Mouse (Mus musculus) myocyte (in vitro differentiated cells): ENCODE measurements at regions not wholly inside any gene's neighbourhood (a gene's known extent, or its start where the extent isn't known, plus 50 kb on each side); places are given as distances from the start of the nearest gene placed in this dataset.

ENCODE experiments used
- CEBPB ChIP-seq: IDR thresholded peaks from 2 replicates; pipeline ENCODE4 v1.6.1; 2011; ENCODE audit warnings: mild to moderate bottlenecking, moderate library complexity; ENCODE audit not compliant: poor library complexity, insufficient read depth, severe bottlenecking
- E2F4 ChIP-seq: IDR thresholded peaks from one replicate; pipeline ENCODE4 v1.6.1; 2011; ENCODE audit warnings: mild to moderate bottlenecking, control low read depth, moderate library complexity; ENCODE audit not compliant: insufficient read depth
- MAX ChIP-seq: IDR thresholded peaks from one replicate; pipeline ENCODE4 v1.6.1; 2011; ENCODE audit warnings: low read depth, mild to moderate bottlenecking, control low read depth
- MYOD1 ChIP-seq, 3 experiments: IDR thresholded peaks; one replicate each; pipeline ENCODE4 v1.6.1; 2011; ENCODE audit warnings: control low read depth in 2 of 3, low read depth in 2 of 3, mild to moderate bottlenecking in 2 of 3, moderate library complexity in 1 of 3; ENCODE audit not compliant: insufficient read length in 2 of 3, control insufficient read depth in 1 of 3
- MYOG ChIP-seq, 3 experiments: IDR thresholded peaks; one replicate each; pipeline ENCODE4 v1.6.1; 2011; ENCODE audit warnings: control low read depth in 2 of 3, low read depth in 2 of 3, mild to moderate bottlenecking in 2 of 3; ENCODE audit not compliant: insufficient read length in 2 of 3, control insufficient read depth in 1 of 3, insufficient read depth in 1 of 3
- POLR2A ChIP-seq: IDR thresholded peaks from one replicate; pipeline ENCODE4 v1.6.1; 2011; ENCODE audit warnings: low read depth, mild to moderate bottlenecking, control low read depth, moderate library complexity; ENCODE audit not compliant: insufficient read length
- REST ChIP-seq: IDR thresholded peaks from one replicate; pipeline ENCODE4 v1.6.1; 2011; ENCODE audit warnings: mild to moderate bottlenecking, control low read depth, moderate library complexity; ENCODE audit not compliant: insufficient read depth, insufficient read length
- TCF12 ChIP-seq: IDR thresholded peaks from one replicate; pipeline ENCODE4 v1.6.1; 2011; ENCODE audit warnings: mild to moderate bottlenecking, control low read depth; ENCODE audit not compliant: poor library complexity, insufficient read depth, severe bottlenecking
- USF1 ChIP-seq: IDR thresholded peaks from one replicate; pipeline ENCODE4 v1.6.1; 2011; ENCODE audit warnings: low read depth, mild to moderate bottlenecking, control low read depth, moderate library complexity

- TF ChIP-seq E2F4 (no peak), POLR2A (no peak), USF1 (no peak), MAX (no peak), CEBPB (no peak), TCF12 (no peak), MYOD1 (IDR thresholded peaks at IDR 0.05; ENCODE audit: control insufficient read depth in 1 of 3, insufficient read length in 2 of 3, low read depth in 2 of 3) (no peak), MYOG (IDR thresholded peaks at IDR 0.05; ENCODE audit: control insufficient read depth in 1 of 3, insufficient read depth in 1 of 3, insufficient read length in 2 of 3, low read depth in 2 of 3) (no peak), REST (no peak)
These were observed 50.3 kb upstream of the Rarb start for GRCm38 (mm10) chr14:16869221-16869620.
